Mouse (Mus musculus) CH12.LX (cell line): ENCODE data around the gene Pbx1. TPM values are rescaled to one million over a fixed set of nuclear protein-coding genes. Genes with fewer than 3 reads are reported as not detected.

ENCODE experiments used
- DNase-seq: peaks from one replicate; pipeline ENCODE4 v3.0.0-alpha.2; 2013; ENCODE audit errors: extremely low read depth
- H3K27ac ChIP-seq: 2 replicates; pipeline ENCODE4 v1.5.1; 2012; ENCODE audit warnings: low read depth, mild to moderate bottlenecking, control low read depth, moderate library complexity; ENCODE audit not compliant: insufficient read depth
- H3K27me3 ChIP-seq: replicated peaks from 2 replicates; pipeline ENCODE3; 2012; ENCODE audit warnings: inconsistent platforms
- H3K36me3 ChIP-seq, 2 experiments: replicated peaks in 1 of 2; 2 replicates each; pipeline versions ENCODE3 to v1.6.1; 2012; ENCODE audit warnings: inconsistent platforms in 1 of 2, low read length in 1 of 2, mild to moderate bottlenecking in 1 of 2, mixed read lengths in 1 of 2, moderate library complexity in 1 of 2; ENCODE audit not compliant: control insufficient read depth in 1 of 2, insufficient read depth in 1 of 2
- H3K4me1 ChIP-seq, 2 experiments: 2 replicates each; pipeline ENCODE4 v1.6.1; 2012; ENCODE audit warnings: inconsistent platforms in 1 of 2, moderate library complexity in 1 of 2; ENCODE audit not compliant: insufficient read depth in 2 of 2, control insufficient read depth in 1 of 2
- H3K4me2 ChIP-seq: 2 replicates; pipeline ENCODE4 v1.6.1; 2012; ENCODE audit warnings: low read depth, mild to moderate bottlenecking, control low read depth; ENCODE audit not compliant: poor library complexity, insufficient read depth, severe bottlenecking
- H3K4me3 ChIP-seq, 3 experiments: fragments of 150-350 bp in 1 of 3; sonication (generic) in 1 of 3; replicated peaks in 1 of 3; 2 replicates each; pipeline versions ENCODE3 to v1.5.1; 2011 to 2012; ENCODE audit warnings: low read depth in 2 of 3, low read length in 2 of 3, mild to moderate bottlenecking in 2 of 3, moderate library complexity in 2 of 3, control low read depth in 1 of 3, improper control_type of control experiment in 1 of 3, inconsistent platforms in 1 of 3, mixed read lengths in 1 of 3; ENCODE audit not compliant: poor library complexity in 1 of 3
- H3K79me2 ChIP-seq: replicated peaks from 2 replicates; pipeline ENCODE4 v1.6.1; 2012; ENCODE audit warnings: mild to moderate bottlenecking, moderate library complexity; ENCODE audit not compliant: control insufficient read depth, poor library complexity, insufficient read depth, severe bottlenecking; ENCODE audit errors: extremely low read depth
- H3K9ac ChIP-seq: 2 replicates; pipeline ENCODE4 v1.6.1; 2012; ENCODE audit warnings: low read depth, mild to moderate bottlenecking, control low read depth, moderate library complexity; ENCODE audit not compliant: insufficient read depth
- H3K9me3 ChIP-seq: replicated peaks from 2 replicates; pipeline ENCODE3; 2012; ENCODE audit warnings: low read length, inconsistent platforms, mixed read lengths
- BHLHE40 ChIP-seq: IDR thresholded peaks from 2 replicates; pipeline ENCODE4 v1.6.1; 2011; ENCODE audit warnings: mild to moderate bottlenecking, low read depth, low read length, improper control_type of control experiment
- CHD1 ChIP-seq: IDR thresholded peaks from 2 replicates; pipeline ENCODE4 v1.6.1; 2012; ENCODE audit warnings: low read depth, low read length, improper control_type of control experiment, inconsistent platforms
- CHD2 ChIP-seq: IDR thresholded peaks from 2 replicates; pipeline ENCODE4 v1.6.1; 2011; ENCODE audit warnings: low read length, improper control_type of control experiment
- CTCF ChIP-seq, 2 experiments: IDR thresholded peaks in 1 of 2; conservative IDR thresholded peaks in 1 of 2; 2 replicates each; pipeline ENCODE4 v1.5.1; 2011 to 2012; ENCODE audit warnings: low read depth in 2 of 2, low read length in 2 of 2, improper control_type of control experiment in 1 of 2, inconsistent platforms in 1 of 2, mild to moderate bottlenecking in 1 of 2, moderate library complexity in 1 of 2
- ELF1 ChIP-seq: IDR thresholded peaks from 2 replicates; pipeline ENCODE4 v1.6.1; 2014; ENCODE audit warnings: low read depth, mild to moderate bottlenecking, inconsistent platforms, low read length, improper control_type of control experiment
- ETS1 ChIP-seq: conservative IDR thresholded peaks from 2 replicates; pipeline ENCODE4 v1.6.1; 2012; ENCODE audit warnings: low read depth, mild to moderate bottlenecking, inconsistent platforms, low read length, improper control_type of control experiment, moderate library complexity
- HCFC1 ChIP-seq: IDR thresholded peaks from 2 replicates; pipeline ENCODE4 v1.6.1; 2012; ENCODE audit warnings: low read depth, mild to moderate bottlenecking, inconsistent platforms, low read length, improper control_type of control experiment
- JUN ChIP-seq: IDR thresholded peaks from 2 replicates; pipeline ENCODE4 v1.6.1; 2011; ENCODE audit warnings: low read depth, mild to moderate bottlenecking, low read length, improper control_type of control experiment, moderate library complexity; ENCODE audit not compliant: insufficient read depth
- JUND ChIP-seq: conservative IDR thresholded peaks from 2 replicates; pipeline ENCODE4 v1.6.1; 2011; ENCODE audit warnings: low read depth, low read length, improper control_type of control experiment
- MAFK ChIP-seq: IDR thresholded peaks from 2 replicates; pipeline ENCODE4 v1.6.1; 2011; ENCODE audit warnings: low read length, improper control_type of control experiment; ENCODE audit not compliant: insufficient replicate concordance
- MAZ ChIP-seq: IDR thresholded peaks from 2 replicates; pipeline ENCODE4 v1.6.1; 2012; ENCODE audit warnings: low read depth, mild to moderate bottlenecking, inconsistent platforms, low read length, improper control_type of control experiment, moderate library complexity
- MEF2A ChIP-seq: IDR thresholded peaks from 2 replicates; pipeline ENCODE4 v1.6.1; 2014; ENCODE audit warnings: low read depth, mild to moderate bottlenecking, inconsistent platforms, low read length, improper control_type of control experiment, borderline replicate concordance
- MXI1 ChIP-seq: IDR thresholded peaks from 2 replicates; pipeline ENCODE4 v1.6.1; 2011; ENCODE audit warnings: mild to moderate bottlenecking, low read depth, low read length, improper control_type of control experiment
- MYC ChIP-seq: IDR thresholded peaks from 2 replicates; pipeline ENCODE4 v1.6.1; 2011; ENCODE audit warnings: low read depth, mild to moderate bottlenecking, improper control_type of control experiment, low read length
- NELFE ChIP-seq: IDR thresholded peaks from 2 replicates; pipeline ENCODE4 v1.6.1; 2011; ENCODE audit warnings: low read depth, low read length, improper control_type of control experiment
- NRF1 ChIP-seq: IDR thresholded peaks from 2 replicates; pipeline ENCODE4 v1.6.1; 2014; ENCODE audit warnings: low read depth, mild to moderate bottlenecking, inconsistent platforms, low read length, improper control_type of control experiment, moderate library complexity
- PAX5 ChIP-seq: IDR thresholded peaks from 2 replicates; pipeline ENCODE4 v1.6.1; 2012; ENCODE audit warnings: low read length, inconsistent platforms, mixed read lengths
- POLR2A ChIP-seq: IDR thresholded peaks from 2 replicates; pipeline ENCODE4 v1.6.1; 2011; ENCODE audit warnings: low read depth, mild to moderate bottlenecking, improper control_type of control experiment, low read length
- POLR2AphosphoS2 ChIP-seq: IDR thresholded peaks from 2 replicates; pipeline ENCODE4 v1.6.1; 2011; ENCODE audit warnings: low read depth, low read length, improper control_type of control experiment
- RAD21 ChIP-seq: IDR thresholded peaks from 2 replicates; pipeline ENCODE4 v1.6.1; 2011; ENCODE audit warnings: low read depth, mild to moderate bottlenecking, low read length, improper control_type of control experiment, moderate library complexity
- RCOR1 ChIP-seq: conservative IDR thresholded peaks from 2 replicates; pipeline ENCODE4 v1.6.1; 2012; ENCODE audit warnings: low read depth, mild to moderate bottlenecking, inconsistent platforms, low read length, improper control_type of control experiment
- SMC3 ChIP-seq: IDR thresholded peaks from 2 replicates; pipeline ENCODE4 v1.6.1; 2011; ENCODE audit warnings: low read depth, low read length, improper control_type of control experiment
- TBP ChIP-seq: conservative IDR thresholded peaks from 2 replicates; pipeline ENCODE4 v1.6.1; 2011; ENCODE audit warnings: low read depth, low read length, improper control_type of control experiment
- TCF12 ChIP-seq: IDR thresholded peaks from 2 replicates; pipeline ENCODE4 v1.6.1; 2014; ENCODE audit warnings: low read depth, mild to moderate bottlenecking, inconsistent platforms, low read length, improper control_type of control experiment
- UBTF ChIP-seq: IDR thresholded peaks from 2 replicates; pipeline ENCODE4 v1.6.1; 2012; ENCODE audit warnings: low read depth, mild to moderate bottlenecking, inconsistent platforms, low read length, improper control_type of control experiment, moderate library complexity
- USF1 ChIP-seq: IDR thresholded peaks from 2 replicates; pipeline ENCODE4 v1.6.1; 2014; ENCODE audit warnings: low read depth, mild to moderate bottlenecking, inconsistent platforms, low read length, improper control_type of control experiment
- USF2 ChIP-seq: conservative IDR thresholded peaks from 2 replicates; pipeline ENCODE4 v1.6.1; 2011; ENCODE audit warnings: low read depth, low read length, improper control_type of control experiment
- ZC3H11A ChIP-seq: IDR thresholded peaks from 2 replicates; pipeline ENCODE4 v1.6.1; 2012; ENCODE audit warnings: low read depth, mild to moderate bottlenecking, inconsistent platforms, low read length, improper control_type of control experiment
- ZKSCAN1 ChIP-seq: IDR thresholded peaks from 2 replicates; pipeline ENCODE4 v1.6.1; 2012; ENCODE audit warnings: low read depth, inconsistent platforms, low read length, improper control_type of control experiment, borderline replicate concordance
- ZNF384 ChIP-seq: IDR thresholded peaks from 2 replicates; pipeline ENCODE4 v1.6.1; 2012; ENCODE audit warnings: low read depth, low read length, improper control_type of control experiment, inconsistent platforms
- dilution Hi-C: fragments of 300-500 bp; cut with MboI; formaldehyde crosslinking; loops from 2 replicates; pipeline ENCODE4 v1.14.3; 2020; ENCODE audit warnings: low sequenced_read_pairs; ENCODE audit not compliant: extremely low pct_unique_long_range_greater_than_20kb, extremely low pct_ligation_motif_present
- in situ Hi-C: fragments of 300-500 bp; cut with MboI; formaldehyde crosslinking; loops from 3 replicates; pipeline ENCODE4 v1.14.3; 2019; ENCODE audit warnings: low sequenced_read_pairs, low pct_ligation_motif_present, low pct_unique_long_range_greater_than_20kb, mixed read lengths
- polyA plus RNA-seq: library from polyadenylated mRNA; unstranded; fragments of >175 nt; gene quantifications from 2 replicates; pipeline ENCODE4 v1.2.1, GENCODE M21; 2012; ENCODE audit warnings: low read depth; ENCODE audit not compliant: insufficient read length
- total RNA-seq, 2 experiments: library from RNA; depleted of rRNA; stranded (reverse); fragments of 300-350 nt in 1 of 2; fragments of >200 nt in 1 of 2; gene quantifications; 2 replicates each; pipeline ENCODE4 v1.2.3; 2012 to 2014

The Pbx1 gene
- total and polyA plus RNA-seq, 3 experiments, result not detected

DNA sequence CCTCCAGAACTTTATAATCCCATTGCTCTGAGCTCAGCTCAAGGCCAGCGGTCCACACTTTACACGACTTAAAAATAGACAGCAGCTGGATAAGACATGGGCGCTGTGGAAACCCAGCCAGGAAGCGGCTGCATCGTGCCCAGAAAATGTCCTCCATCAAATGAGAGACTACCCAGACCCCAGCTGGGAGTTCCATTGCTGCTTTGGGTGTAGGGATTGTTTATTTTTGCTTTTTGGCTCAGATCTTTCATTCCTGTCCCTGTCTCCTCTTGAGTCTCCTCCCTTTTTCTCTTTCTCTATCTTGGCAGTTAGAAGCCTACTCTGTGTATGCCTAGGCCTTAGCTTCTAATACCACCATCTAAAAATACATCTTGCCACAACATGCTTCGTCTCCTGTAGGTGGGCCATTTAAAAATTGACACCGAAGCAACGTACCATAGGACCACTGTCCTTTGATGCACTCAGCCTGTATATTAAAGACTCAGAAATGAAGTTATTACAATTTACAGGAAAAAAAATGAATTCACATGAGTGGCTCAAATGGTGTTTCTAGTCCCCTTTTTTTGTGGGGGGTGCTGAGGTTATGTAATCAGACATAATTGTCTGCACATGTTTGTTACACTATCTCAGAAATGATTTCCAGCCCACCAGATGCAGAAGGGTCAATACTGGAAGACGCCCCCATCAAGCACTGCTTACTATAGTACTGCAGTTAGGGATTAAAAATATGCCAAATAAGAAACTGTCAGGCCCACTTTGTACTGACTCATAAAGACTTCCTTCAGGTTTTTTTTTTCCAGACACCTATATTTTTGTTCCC, 251.2 kb downstream of the Pbx1 start:
- no peaks in the 10 kb centered on the region for H3K36me3 ChIP-seq
- in situ Hi-C loops, result no loop called here

DNA sequence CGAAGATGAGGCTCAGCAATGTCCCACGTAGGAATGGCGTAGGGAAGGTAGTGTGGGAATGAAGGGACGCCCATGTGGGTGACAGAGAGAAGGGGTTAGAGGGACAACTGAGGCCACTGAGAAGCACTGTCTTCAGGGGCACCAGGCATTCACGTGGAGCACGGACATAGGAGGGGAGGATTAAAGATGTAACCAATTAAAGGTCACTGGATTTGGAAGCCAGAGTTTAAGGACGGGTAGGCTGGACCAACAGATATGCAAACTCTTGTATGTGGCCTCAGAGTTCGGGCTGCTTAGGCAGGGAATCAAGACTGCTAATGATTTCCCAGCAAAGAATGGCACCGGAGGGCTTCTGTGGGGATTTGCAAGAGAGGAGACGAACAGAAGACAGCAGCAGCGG, 252.4 kb downstream of the Pbx1 start:
- H3K27ac ChIP-seq, result no peak overlapping the region
- H3K79me2 ChIP-seq, result no peaks in the 10 kb centered on the region
- no peaks in the 10 kb centered on the region for H3K4me1 ChIP-seq
- H3K9ac ChIP-seq, result no peak overlapping the region
- no peaks in the 10 kb centered on the region for H3K36me3 ChIP-seq
- no peak for TF ChIP-seq POLR2AphosphoS2
- TF ChIP-seq TBP, result no peak
- TF ChIP-seq ZKSCAN1, result no peak
- no peak for TF ChIP-seq CHD2
- TF ChIP-seq JUN, result no peak
- no peak for TF ChIP-seq POLR2A
- TF ChIP-seq UBTF, result no peak
- no peak for TF ChIP-seq MAFK
- TF ChIP-seq ELF1, result no peak
- no peak for TF ChIP-seq RCOR1
- TF ChIP-seq USF1, result no peak
- no peak for TF ChIP-seq USF2
- TF ChIP-seq JUND, result no peak
- no peak for TF ChIP-seq RAD21
- TF ChIP-seq MXI1, result no peak
- no peak for TF ChIP-seq SMC3
- TF ChIP-seq CHD1, result no peak
- TF ChIP-seq HCFC1, result no peak
- TF ChIP-seq MYC, result no peak
- no peak for TF ChIP-seq MAZ
- no peak for DNase-seq
- H3K9me3 ChIP-seq, result peaks cover 70% of the 10 kb centered on the region
- in situ Hi-C loops (no loop called here), dilution Hi-C loops (no loop called here)
- no peak overlapping the region for H3K4me3 ChIP-seq
- no peak overlapping the region for H3K4me2 ChIP-seq
- no peaks in the 10 kb centered on the region for H3K27me3 ChIP-seq

More for the DNA sequence above, 251.2 kb downstream of the Pbx1 start:
- TF ChIP-seq PAX5, result no peak
- no peak for TF ChIP-seq SMC3
- no peak for TF ChIP-seq ETS1
- no peak for TF ChIP-seq ZNF384
- TF ChIP-seq RAD21, result no peak
- no peak for TF ChIP-seq MAFK
- no peak for TF ChIP-seq POLR2AphosphoS2
- TF ChIP-seq TCF12, result no peak
- no peak for TF ChIP-seq MEF2A
- no peak for TF ChIP-seq NRF1
- TF ChIP-seq ZKSCAN1, result no peak
- no peak for TF ChIP-seq CHD1
- TF ChIP-seq CTCF (conservative IDR thresholded peaks at IDR 0.05 in 1 of 2, IDR thresholded peaks at IDR 0.05 in 1 of 2; ENCODE audit: low read depth in 2 of 2, low read length in 2 of 2), result no peak
- TF ChIP-seq NELFE, result no peak
- TF ChIP-seq ZC3H11A, result no peak
- TF ChIP-seq BHLHE40, result no peak
- TF ChIP-seq, all 38 proteins: peak for 0
- Histone ChIP-seq H3K4me1 (no peaks in the 10 kb centered on the region), H3K27ac (no peak overlapping the region), H3K9me3 (peaks cover 73% of the 10 kb centered on the region), H3K4me3 (no peak overlapping the region), H3K27me3 (no peaks in the 10 kb centered on the region), H3K4me2 (no peak overlapping the region), H3K9ac (no peak overlapping the region), H3K79me2 (no peaks in the 10 kb centered on the region)
- dilution Hi-C loops, result no loop called here
- no peak for DNase-seq
